Mouse (Mus musculus) adrenal gland, postnatal 25 days (tissue): ENCODE results near the gene Naa10. TPM values are rescaled to one million over a fixed set of nuclear protein-coding genes. Genes with fewer than 3 reads are reported as not detected.

ENCODE experiments used
- DNase-seq: peaks from one replicate; pipeline ENCODE4 v3.0.0; 2021; ENCODE audit warnings: mixed read lengths
- total RNA-seq: library from RNA; stranded (reverse); gene quantifications from 2 replicates; pipeline ENCODE4 v1.2.3, GENCODE M21; 2021

Gene Naa10
- total RNA-seq, 1 experiment from 2014 or later = 84.9 TPM

GRCm38 (mm10) chrX:73914827-73915703, 6.7 kb downstream of the Naa10 start:
- peak; percentile 84 for DNase-seq

GRCm38 (mm10) chrX:73911588-73911987, 10.2 kb downstream of the Naa10 start:
- DNase-seq = no peak

- DNase-seq = no peak
These were observed 10.6 kb downstream of the Naa10 start for GRCm38 (mm10) chrX:73911156-73911555.

GRCm38 (mm10) chrX:73910451-73910850, 11.3 kb downstream of the Naa10 start:
- DNase-seq = no peak

- DNase-seq = no peak
These were observed 11.7 kb downstream of the Naa10 start for GRCm38 (mm10) chrX:73910049-73910448.

- DNase-seq = no peak
These were observed 23.8 kb downstream of the Naa10 start for GRCm38 (mm10) chrX:73897959-73898358.

GRCm38 (mm10) chrX:73895719-73896118, 26.0 kb downstream of the Naa10 start, which contains the start of gene L1cam:
Gene L1cam (minus strand): TSS chrX:73896105.
- DNase-seq = peak; percentile 62

GRCm38 (mm10) chrX:73892833-73893232, 28.9 kb downstream of the Naa10 start:
- no peak for DNase-seq

- DNase-seq = no peak
These were observed 30.1 kb downstream of the Naa10 start, which contains the start of gene Avpr2 for GRCm38 (mm10) chrX:73891551-73892152. Gene Avpr2 (plus strand): TSS chrX:73892102.

GRCm38 (mm10) chrX:73881463-73881862, 40.3 kb downstream of the Naa10 start:
- DNase-seq = no peak

- no peak for DNase-seq
These were observed 40.7 kb downstream of the Naa10 start for GRCm38 (mm10) chrX:73881036-73881427.

- DNase-seq = peak; percentile 35
These were observed 41.3 kb downstream of the Naa10 start for GRCm38 (mm10) chrX:73880194-73881035.

- no peak for DNase-seq
These were observed 44.7 kb downstream of the Naa10 start for GRCm38 (mm10) chrX:73877014-73877413.

GRCm38 (mm10) chrX:73875881-73876280, 45.9 kb downstream of the Naa10 start:
- DNase-seq = no peak

GRCm38 (mm10) chrX:73871956-73872355, 49.8 kb downstream of the Naa10 start:
- DNase-seq = no peak

- no peak for DNase-seq
These were observed 50.3 kb downstream of the Naa10 start for GRCm38 (mm10) chrX:73871474-73871873.

GRCm38 (mm10) chrX:73869334-73869733, 52.4 kb downstream of the Naa10 start:
- peak; percentile 24 for DNase-seq

- DNase-seq = no peak
These were observed 53.9 kb downstream of the Naa10 start for GRCm38 (mm10) chrX:73867852-73868251.

- DNase-seq = no peak
These were observed 54.5 kb downstream of the Naa10 start for GRCm38 (mm10) chrX:73867256-73867655.
